Mouse (Mus musculus) thymus, postnatal 25 days (tissue): ENCODE results near the gene Chd9.

Experiments used
- DNase-seq: peaks from one replicate; pipeline ENCODE4 v3.0.0; 2022

Chd9 gene

DNA sequence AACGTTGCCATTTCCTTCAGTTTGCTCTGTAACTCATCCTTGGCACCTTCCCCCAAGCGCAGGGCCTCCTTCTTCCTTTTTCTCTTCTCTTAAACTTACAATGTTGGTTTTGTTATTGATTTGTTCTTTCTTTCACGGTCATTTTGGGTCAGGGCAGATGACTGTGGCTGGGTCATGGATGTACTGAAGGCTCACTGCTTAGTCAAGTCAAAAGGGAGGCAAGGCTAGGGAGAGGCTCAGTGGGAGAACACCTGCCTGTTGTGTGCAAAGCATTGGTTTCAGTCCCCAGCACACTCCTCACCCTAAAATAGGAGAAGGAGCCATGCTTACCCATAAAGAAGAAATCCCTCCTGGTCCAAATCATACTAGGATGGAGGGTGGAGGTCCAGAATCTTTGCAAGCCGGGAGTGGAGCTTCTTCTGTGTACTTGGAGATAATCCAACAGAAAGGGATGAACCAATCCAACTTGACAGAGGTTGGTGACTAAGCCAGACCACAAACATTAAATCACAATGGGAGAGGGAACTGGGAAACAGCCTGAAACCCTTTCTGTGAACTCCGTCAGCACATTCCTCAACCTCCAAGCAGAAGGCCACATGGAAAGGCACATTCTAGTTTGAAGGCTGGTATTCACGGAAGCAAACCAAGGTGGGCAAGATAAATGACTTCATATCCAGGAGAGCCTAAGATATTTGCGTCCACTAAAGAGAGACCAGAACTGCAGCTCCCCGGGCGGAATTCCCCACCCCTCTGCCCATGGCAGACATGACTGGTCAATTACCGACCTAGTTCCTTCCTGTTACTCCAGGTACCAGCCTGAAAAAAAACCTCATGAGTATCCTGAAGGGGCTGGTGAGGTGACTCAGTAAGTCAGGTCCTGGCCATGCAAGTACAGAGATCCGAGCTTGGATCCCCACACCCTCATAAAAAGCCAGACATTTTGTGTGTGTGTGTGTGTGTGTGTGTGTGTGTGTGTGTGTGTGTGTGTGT lies 11.9 kb downstream of the Chd9 start:
- DNase-seq: no peak

GRCm38 (mm10) chr8:90841321-90841720 lies 13.2 kb downstream of the Chd9 start:
- no peak for DNase-seq

GRCm38 (mm10) chr8:90843127-90843526 lies 15.0 kb downstream of the Chd9 start:
- DNase-seq: no peak

GRCm38 (mm10) chr8:90844179-90844967 lies 16.2 kb downstream of the Chd9 start:
- DNase-seq: no peak

DNA sequence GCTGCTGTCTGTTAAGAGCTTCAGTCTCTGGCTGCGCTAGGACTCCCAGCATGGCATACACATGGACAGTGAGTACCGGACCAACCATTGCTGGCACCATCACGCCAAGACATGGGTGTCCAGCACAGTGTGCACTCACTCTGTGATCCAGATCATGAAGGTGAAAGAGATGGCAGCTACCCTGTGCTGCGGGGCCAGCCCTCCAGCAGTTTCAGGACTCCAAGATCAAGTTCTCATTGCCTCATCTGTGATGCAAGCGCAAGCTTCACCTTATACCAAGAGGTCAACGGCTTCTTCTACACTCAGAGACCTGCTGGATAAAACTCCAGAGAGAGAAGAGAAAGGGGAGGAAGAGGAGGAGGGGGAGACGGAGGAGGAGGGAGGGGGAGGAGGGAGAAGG lies 19.8 kb downstream of the Chd9 start:
- no peak for DNase-seq

GRCm38 (mm10) chr8:90849462-90850050 lies 21.4 kb downstream of the Chd9 start:
- no peak for DNase-seq

- no peak for DNase-seq
Measured at GRCm38 (mm10) chr8:90851544-90851943, 23.4 kb downstream of the Chd9 start.

DNA sequence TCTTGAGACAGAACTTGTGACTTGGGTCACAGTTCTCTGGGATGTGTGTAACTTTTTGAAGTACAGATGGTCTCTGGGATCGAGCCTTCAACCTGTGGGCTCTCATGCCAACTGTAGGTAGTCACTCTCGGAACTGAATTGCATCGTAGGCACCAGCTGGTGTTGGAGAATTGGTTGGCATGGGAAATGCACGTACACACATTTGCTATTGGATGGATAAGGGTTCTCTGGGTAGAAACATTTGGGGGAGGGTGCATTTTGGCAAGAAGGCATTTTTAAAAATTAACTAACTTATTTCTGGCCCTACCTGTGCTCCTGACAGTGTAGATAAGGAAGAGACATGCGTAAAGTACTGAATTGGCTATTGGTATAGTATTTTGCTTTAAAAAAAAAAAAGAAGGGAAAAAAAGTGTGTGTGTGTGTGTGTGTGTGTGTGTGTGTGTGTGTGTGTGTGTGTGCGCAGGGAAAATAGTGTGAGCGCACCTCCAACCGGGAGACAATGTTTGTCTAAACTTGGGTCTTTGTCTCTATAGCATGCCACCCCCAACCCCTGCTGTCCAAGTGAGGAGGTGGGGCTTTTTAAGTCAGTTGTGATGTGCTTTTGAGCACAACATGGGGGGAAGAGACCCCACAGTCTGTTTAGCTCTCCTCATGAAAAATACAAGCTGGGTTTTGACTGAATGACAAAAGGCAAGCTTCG lies 26.0 kb downstream of the Chd9 start:
- DNase-seq: no peak

DNA sequence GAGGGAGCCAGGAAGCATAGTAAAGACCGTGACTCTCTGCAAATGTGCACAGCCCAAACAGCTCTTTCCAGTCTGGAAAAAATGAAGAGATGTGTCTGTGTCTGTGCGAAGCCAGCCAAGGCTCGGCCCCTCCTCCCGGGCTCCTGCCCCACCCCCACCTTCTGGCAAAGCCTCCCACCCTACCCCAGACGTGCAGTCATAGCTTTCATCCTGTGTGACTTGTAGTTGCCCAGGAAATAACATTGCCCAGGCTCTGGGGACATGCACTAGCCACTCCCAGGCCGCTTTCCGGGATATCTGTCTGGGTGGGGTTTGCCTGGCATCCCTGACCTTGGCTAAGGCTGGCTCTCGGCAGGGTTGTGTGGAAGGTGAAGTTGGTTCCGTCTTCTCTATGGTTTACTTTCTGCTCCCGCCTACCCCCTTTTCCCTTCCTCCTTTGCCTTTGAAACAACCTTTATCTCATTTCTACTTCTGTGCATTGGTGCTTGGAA lies 26.6 kb downstream of the Chd9 start:
- no peak for DNase-seq

DNA sequence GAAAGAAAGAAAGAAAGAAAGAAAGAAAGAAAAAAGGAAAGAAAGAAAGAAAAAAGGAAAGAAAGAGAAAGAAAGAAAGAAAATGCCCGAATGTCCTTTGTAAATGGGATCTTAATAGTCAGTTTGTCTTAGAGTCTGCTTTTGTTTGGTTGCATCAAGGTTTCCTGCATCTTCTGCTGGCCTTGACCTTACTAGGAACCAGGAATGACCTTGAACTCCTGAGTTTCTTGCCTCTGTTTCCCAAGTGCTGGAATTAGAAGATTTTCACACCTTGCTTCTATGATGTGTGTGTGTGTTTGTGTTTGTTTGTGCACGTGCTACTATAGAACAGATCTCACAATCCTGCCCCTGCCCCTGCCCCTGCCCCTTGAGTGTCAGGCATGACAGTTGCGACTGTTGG lies 28.0 kb downstream of the Chd9 start:
- DNase-seq: no peak

GRCm38 (mm10) chr8:90856952-90857351 lies 28.8 kb downstream of the Chd9 start:
- no peak for DNase-seq

DNA sequence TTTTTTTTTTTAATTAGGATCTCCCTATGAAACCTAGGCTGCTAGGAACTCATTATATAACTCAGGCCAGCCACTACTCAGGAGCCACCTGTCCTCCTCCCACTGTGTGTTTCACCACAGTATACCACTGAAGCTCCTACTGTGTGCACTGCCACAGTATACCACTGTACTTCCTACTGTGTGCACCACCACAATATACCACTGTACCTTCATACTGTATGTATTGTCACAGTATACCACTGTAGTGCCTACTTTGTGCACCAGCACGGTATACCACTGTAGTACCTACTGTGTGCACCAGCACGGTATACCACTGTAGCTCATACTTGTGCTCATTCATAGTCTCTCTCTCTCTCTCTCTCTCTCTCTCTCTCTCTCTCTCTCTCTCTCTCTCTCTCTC lies 29.9 kb downstream of the Chd9 start:
- no peak for DNase-seq

GRCm38 (mm10) chr8:90861266-90861944 lies 33.3 kb downstream of the Chd9 start:
- no peak for DNase-seq

DNA sequence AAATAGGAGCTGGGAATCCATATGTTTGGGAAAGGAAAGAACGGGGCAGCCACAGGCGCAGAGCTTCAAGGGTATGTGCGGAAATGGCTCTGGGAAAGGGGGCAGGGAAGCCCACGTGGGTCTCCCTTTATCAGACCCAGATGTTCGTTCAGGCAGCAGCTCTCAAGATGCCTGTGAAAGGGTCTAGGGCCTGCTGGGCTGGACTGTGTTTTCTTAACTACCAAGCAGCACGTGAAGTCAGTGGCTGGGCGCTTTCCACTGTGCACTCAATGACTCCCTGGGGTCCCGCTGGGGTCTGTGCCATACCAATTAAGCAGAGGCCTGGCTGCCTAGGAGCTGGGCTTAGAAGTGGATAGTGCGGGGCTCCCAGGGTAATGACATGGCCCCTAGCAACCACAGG lies 33.9 kb downstream of the Chd9 start:
- no peak for DNase-seq

- no peak for DNase-seq
Measured at GRCm38 (mm10) chr8:90867061-90867460, 38.9 kb downstream of the Chd9 start.

- DNase-seq: no peak
Measured at GRCm38 (mm10) chr8:90867911-90868310, 39.8 kb downstream of the Chd9 start.

GRCm38 (mm10) chr8:90868334-90868733 lies 40.2 kb downstream of the Chd9 start:
- no peak for DNase-seq

GRCm38 (mm10) chr8:90869071-90869919 lies 41.1 kb downstream of the Chd9 start:
- no peak for DNase-seq

DNA sequence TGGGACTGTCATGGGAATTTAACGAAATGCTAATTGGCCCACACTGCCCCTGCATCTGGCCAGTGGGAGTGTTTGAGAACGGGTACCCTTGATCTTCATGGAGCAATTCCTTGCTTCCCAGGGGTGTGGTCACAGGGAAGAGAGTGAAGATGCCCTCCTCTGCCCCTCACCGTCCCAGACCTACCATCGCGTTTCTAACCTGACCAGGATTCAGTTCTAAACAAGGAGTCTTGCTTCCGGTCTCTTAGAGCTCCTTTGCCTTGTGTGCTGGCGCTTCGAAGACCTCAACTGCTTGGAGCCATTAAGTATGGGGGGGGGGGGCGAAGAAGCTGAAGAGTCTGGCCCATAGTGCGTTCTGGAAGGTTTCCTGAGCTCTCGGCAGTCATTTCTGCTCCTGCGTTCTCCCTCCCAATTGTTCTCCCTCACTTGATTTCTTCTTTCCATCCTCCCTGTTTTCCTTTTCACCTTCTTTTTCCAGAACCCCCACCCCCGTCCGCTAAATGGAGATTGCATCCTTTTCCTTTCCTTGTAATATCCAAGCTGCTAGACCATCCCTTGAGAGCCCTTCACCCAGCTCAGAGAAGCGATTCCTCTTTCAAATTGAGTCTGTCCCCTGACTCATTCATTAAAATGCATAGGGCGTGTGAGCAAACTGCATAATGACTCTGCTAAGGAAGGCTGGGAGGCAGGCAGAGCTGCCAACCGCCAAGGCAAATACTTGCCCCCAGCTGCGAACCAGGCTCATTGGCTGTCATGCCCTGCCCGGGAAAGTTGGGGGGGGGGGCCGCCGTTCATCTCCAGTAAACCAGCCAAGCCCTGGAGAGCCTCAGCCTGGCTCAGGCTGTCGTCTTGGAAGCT lies 42.0 kb downstream of the Chd9 start:
- no peak for DNase-seq
